Mouse (Mus musculus): ENCODE measurements around the gene Smarcd2. TPM values are rescaled to one million over a fixed set of nuclear protein-coding genes. Genes with fewer than 3 reads are reported as not detected.

Gene Smarcd2
- 200 and 274 TPM in 2 replicates for total RNA-seq (2017)

DNA sequence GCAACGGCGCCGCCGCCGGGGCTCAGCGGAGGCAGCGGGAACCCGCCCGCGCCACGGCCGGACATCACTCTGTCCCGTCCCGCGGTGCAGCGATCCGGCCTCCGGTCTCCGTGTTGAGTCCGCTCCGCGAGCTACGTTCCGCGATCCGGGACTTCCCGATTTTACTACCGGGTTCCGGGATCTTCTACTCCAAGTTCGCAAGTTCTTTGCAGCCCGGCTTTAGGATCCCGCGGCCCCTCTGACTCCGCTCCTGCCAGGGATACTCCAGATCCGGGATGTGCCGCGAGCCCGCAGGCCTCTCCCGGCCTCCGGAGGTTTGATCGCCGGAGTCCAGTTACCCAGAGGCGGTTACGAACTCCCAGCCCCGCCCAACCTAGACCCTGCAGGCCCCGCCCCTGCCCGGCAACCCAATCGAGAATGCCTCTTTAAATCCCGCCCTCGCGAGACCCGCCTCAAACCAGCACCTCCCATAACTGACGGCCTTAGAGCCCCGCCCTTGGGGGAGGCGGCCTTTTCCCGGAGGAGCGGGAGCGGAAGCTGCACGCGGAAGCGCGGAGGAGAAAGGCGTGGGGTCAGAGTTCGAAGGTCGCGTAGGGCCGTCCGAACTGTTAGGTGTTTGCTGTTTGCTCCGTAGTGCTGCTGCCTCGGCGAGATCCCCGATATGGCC lies at the start of gene Smarcd2:
Gene Smarcd2, minus strand, starts transcription at position 329 of the 667 bp plus-strand sequence.
- ATAC-seq (replicated peaks in 1 of 2; ENCODE audit: insufficient read depth in 1 of 2, low FRiP score in 2 of 2, low TSS enrichment in 1 of 2, low read depth in 1 of 2, poor library complexity in 2 of 2, severe bottlenecking in 2 of 2): peak; percentile 82 to 84

- ATAC-seq (replicated peaks in 1 of 2; ENCODE audit: insufficient read depth in 1 of 2, low FRiP score in 2 of 2, low TSS enrichment in 1 of 2, low read depth in 1 of 2, poor library complexity in 2 of 2, severe bottlenecking in 2 of 2): no peak
Observed at GRCm38 (mm10) chr11:106318406-106319366, 45.9 kb upstream of the Smarcd2 start.

GRCm38 (mm10) chr11:106317801-106318200 lies 45.0 kb upstream of the Smarcd2 start:
- no peak for ATAC-seq (replicated peaks in 1 of 2; ENCODE audit: insufficient read depth in 1 of 2, low FRiP score in 2 of 2, low TSS enrichment in 1 of 2, low read depth in 1 of 2, poor library complexity in 2 of 2, severe bottlenecking in 2 of 2)

DNA sequence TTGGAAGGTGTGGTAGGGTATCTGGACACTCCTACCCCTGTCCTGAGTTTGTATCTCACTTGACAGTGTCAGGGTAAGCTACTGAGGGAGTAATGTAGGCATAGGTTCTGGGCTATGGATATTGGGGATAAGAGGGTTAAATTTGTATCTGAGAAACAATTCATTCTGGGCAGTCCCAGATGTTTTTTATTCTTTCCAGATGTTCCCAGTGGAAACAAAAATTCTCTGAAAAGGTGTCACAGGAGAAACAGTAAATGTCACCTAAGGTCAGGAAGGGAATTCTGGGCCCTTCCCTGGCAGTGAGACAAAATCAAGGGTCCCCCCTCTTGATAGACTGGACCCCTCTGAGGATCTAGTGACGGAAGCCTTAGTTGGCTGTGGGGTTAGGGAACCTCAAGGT lies 43.6 kb upstream of the Smarcd2 start:
- no peak for ATAC-seq (replicated peaks in 1 of 2; ENCODE audit: insufficient read depth in 1 of 2, low FRiP score in 2 of 2, low TSS enrichment in 1 of 2, low read depth in 1 of 2, poor library complexity in 2 of 2, severe bottlenecking in 2 of 2)

DNA sequence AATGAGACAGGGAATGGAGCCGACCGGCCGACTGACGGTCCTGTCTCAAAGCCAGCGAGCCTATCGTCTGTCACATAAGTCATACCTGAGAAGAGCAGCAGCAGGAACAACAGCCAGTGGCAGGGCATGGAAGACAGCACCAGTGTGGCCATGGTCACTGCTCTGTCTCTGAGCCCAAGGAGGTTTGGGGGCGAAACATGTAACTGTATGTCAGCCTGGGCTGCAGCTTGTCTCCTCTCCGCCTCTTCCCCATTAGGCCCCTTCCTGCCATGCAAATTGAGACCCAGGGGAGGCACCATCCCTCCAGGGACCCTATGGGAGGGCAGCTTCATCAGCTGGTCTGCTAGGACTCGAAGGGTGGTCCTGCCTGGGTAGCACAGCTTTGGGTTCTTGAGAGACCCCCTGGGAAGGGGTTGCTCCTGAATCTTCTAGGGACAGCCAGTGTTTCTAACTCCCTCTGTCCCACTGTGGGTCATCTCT lies 41.6 kb upstream of the Smarcd2 start, which contains the start of gene Cd79b:
Gene Cd79b, minus strand, starts transcription at position 430 of the 480 bp plus-strand sequence.
- 0 out of 4 replicates have a peak, but pooled peaks of 1 of the 2 experiments have one; percentile 37 for ATAC-seq (replicated peaks in 1 of 2; ENCODE audit: insufficient read depth in 1 of 2, low FRiP score in 2 of 2, low TSS enrichment in 1 of 2, low read depth in 1 of 2, poor library complexity in 2 of 2, severe bottlenecking in 2 of 2)

- peak; percentile 27 to 30; a peak in 1 of 4 replicates for ATAC-seq (replicated peaks in 1 of 2; ENCODE audit: insufficient read depth in 1 of 2, low FRiP score in 2 of 2, low TSS enrichment in 1 of 2, low read depth in 1 of 2, poor library complexity in 2 of 2, severe bottlenecking in 2 of 2)
Observed at GRCm38 (mm10) chr11:106313533-106313932, 40.8 kb upstream of the Smarcd2 start.

- no peak for ATAC-seq (replicated peaks in 1 of 2; ENCODE audit: insufficient read depth in 1 of 2, low FRiP score in 2 of 2, low TSS enrichment in 1 of 2, low read depth in 1 of 2, poor library complexity in 2 of 2, severe bottlenecking in 2 of 2)
Observed at GRCm38 (mm10) chr11:106310123-106310522, 37.4 kb upstream of the Smarcd2 start.

DNA sequence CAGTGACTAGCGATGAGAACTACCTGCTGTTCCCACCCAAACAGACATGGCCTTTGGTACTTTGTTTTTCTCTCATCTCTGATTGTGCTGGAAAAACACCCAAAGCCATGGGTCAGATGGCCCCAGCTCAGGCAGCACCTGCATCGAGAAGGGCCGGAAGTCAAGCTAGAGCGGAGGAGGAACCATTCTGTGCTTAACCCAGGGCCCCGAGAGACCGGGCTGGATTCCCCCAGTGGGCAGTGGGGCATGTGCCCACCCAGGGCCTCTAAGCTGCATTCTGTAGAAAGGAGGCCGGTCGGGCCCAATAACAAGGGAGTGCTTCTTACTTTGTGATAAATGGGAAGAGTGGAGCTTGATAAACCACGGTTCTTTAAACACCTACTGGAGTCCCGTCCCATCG lies 35.4 kb upstream of the Smarcd2 start:
- ATAC-seq (replicated peaks in 1 of 2; ENCODE audit: insufficient read depth in 1 of 2, low FRiP score in 2 of 2, low TSS enrichment in 1 of 2, low read depth in 1 of 2, poor library complexity in 2 of 2, severe bottlenecking in 2 of 2): no peak

GRCm38 (mm10) chr11:106307432-106307831 lies 34.7 kb upstream of the Smarcd2 start:
- ATAC-seq (replicated peaks in 1 of 2; ENCODE audit: insufficient read depth in 1 of 2, low FRiP score in 2 of 2, low TSS enrichment in 1 of 2, low read depth in 1 of 2, poor library complexity in 2 of 2, severe bottlenecking in 2 of 2): no peak

GRCm38 (mm10) chr11:106306758-106307157 lies 34.0 kb upstream of the Smarcd2 start:
- no peak for ATAC-seq (replicated peaks in 1 of 2; ENCODE audit: insufficient read depth in 1 of 2, low FRiP score in 2 of 2, low TSS enrichment in 1 of 2, low read depth in 1 of 2, poor library complexity in 2 of 2, severe bottlenecking in 2 of 2)

DNA sequence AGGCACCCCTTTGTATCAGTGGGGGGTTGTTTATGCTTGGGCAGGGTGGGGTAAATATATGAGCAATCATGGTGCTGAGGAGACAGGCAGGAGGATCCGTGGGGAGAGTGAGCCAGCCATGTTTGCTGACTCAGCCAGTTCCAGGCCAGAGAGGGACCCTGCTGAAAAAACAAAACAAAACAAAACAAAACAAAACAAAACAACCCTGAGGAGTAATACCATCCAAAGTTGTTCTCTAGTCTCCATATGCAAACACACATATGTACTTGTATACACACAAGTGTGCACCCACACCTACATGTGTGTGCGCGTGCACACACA lies 33.3 kb upstream of the Smarcd2 start:
- no peak for ATAC-seq (replicated peaks in 1 of 2; ENCODE audit: insufficient read depth in 1 of 2, low FRiP score in 2 of 2, low TSS enrichment in 1 of 2, low read depth in 1 of 2, poor library complexity in 2 of 2, severe bottlenecking in 2 of 2)

GRCm38 (mm10) chr11:106305348-106306064 lies 32.7 kb upstream of the Smarcd2 start:
- no peak for ATAC-seq (replicated peaks in 1 of 2; ENCODE audit: insufficient read depth in 1 of 2, low FRiP score in 2 of 2, low TSS enrichment in 1 of 2, low read depth in 1 of 2, poor library complexity in 2 of 2, severe bottlenecking in 2 of 2)

GRCm38 (mm10) chr11:106302634-106303033 lies 29.9 kb upstream of the Smarcd2 start:
- ATAC-seq (replicated peaks in 1 of 2; ENCODE audit: insufficient read depth in 1 of 2, low FRiP score in 2 of 2, low TSS enrichment in 1 of 2, low read depth in 1 of 2, poor library complexity in 2 of 2, severe bottlenecking in 2 of 2): peak; percentile 84 to 85

DNA sequence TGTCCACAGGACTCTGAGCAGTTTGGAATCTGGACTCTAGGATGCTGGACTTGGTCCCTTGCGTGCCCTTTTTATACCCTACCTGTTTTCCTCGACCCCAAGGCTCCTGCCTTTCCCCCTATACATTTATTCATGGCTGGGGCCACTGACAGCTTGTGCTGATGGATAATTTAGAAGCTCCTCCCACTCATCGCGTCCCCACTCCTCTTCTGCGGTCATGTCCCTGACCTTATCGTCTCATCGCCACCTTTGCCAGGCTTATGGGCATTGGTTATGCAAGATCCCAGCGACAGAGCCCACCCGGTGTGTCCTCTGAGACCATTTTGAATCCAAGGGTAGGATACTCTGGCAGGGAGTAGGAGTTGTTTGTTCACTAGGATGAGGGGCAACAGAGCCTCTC lies 29.0 kb upstream of the Smarcd2 start, which contains the start of gene Gh:
Gene Gh, minus strand, starts transcription at position 101 of the 400 bp plus-strand sequence.
- ATAC-seq (replicated peaks in 1 of 2; ENCODE audit: insufficient read depth in 1 of 2, low FRiP score in 2 of 2, low TSS enrichment in 1 of 2, low read depth in 1 of 2, poor library complexity in 2 of 2, severe bottlenecking in 2 of 2): no peak

DNA sequence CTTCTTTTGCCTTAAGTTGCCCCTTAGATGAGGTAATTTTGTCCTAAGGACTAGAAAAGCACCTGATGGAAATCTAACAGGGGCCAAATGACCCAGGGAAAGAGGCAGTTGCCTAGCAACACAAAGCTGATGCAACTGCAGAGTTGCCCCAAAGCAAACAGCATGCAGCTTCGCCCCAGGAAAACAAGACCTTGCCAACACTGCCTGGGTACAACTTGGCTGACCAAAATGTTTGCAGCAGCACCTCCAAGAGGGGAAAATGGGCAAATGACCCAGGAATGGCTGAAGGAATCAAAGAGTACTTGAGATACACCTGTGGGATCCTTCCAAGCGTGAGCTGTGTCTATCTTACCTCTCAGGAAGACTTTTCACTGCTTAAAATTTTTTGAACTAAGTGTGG lies 19.1 kb upstream of the Smarcd2 start:
- ATAC-seq (replicated peaks in 1 of 2; ENCODE audit: insufficient read depth in 1 of 2, low FRiP score in 2 of 2, low TSS enrichment in 1 of 2, low read depth in 1 of 2, poor library complexity in 2 of 2, severe bottlenecking in 2 of 2): no peak

- ATAC-seq (replicated peaks in 1 of 2; ENCODE audit: insufficient read depth in 1 of 2, low FRiP score in 2 of 2, low TSS enrichment in 1 of 2, low read depth in 1 of 2, poor library complexity in 2 of 2, severe bottlenecking in 2 of 2): no peak
Observed at GRCm38 (mm10) chr11:106290376-106290775, 17.6 kb upstream of the Smarcd2 start.

DNA sequence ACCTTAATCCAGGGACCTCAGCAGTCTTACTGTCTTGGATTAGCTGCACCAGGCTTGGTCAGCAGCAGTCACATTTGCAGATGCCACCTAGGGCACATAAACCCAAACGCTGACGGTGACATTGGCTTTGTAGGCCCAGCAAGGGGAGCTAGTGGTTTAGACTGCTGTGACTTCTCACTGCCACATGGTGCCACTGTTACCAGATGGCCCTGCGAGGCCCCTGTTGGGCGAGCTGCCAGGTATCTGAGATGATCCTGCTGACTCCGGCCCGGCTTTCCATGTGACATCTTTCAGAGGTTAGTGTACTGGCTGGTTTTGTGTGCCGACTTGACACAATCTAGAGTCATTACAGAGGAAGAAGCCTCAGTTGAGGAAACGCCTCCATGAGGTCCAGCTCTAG lies 16.6 kb upstream of the Smarcd2 start:
- no peak for ATAC-seq (replicated peaks in 1 of 2; ENCODE audit: insufficient read depth in 1 of 2, low FRiP score in 2 of 2, low TSS enrichment in 1 of 2, low read depth in 1 of 2, poor library complexity in 2 of 2, severe bottlenecking in 2 of 2)
